Mouse (Mus musculus) brain, embryonic 14.5 days (tissue): ENCODE measurements around the gene Eme2.

Experiments
- CTCF ChIP-seq: fragments of 200-500 bp; IDR thresholded peaks from 2 replicates; pipeline ENCODE4 v1.5.1; 2012; ENCODE audit warnings: inconsistent platforms, mild to moderate bottlenecking, moderate library complexity, borderline replicate concordance; ENCODE audit not compliant: insufficient read depth, insufficient read length; ENCODE audit errors: extremely low read depth
- POLR2A ChIP-seq: fragments of 200-500 bp; IDR thresholded peaks from 2 replicates; pipeline ENCODE4 v1.6.1; 2012; ENCODE audit warnings: mild to moderate bottlenecking, inconsistent platforms, borderline replicate concordance; ENCODE audit not compliant: poor library complexity, insufficient read depth, insufficient read length, severe bottlenecking; ENCODE audit errors: extremely low read depth

GRCm38 (mm10) chr17:24848600-24849031 is 46.3 kb downstream of the Eme2 start:
- TF ChIP-seq CTCF, result no peak
- TF ChIP-seq POLR2A, result no peak
